Mouse (Mus musculus) forebrain, embryonic 10.5 days (tissue): ENCODE measurements around the gene Aars2. TPM values are rescaled to one million over a fixed set of nuclear protein-coding genes. Genes with fewer than 3 reads are reported as not detected.

Experiments
- DNase-seq: peaks from one replicate; pipeline ENCODE4 v3.0.0-alpha.2; 2017; ENCODE audit warnings: low spot score; ENCODE audit errors: extremely low spot score
- H3K27ac ChIP-seq: fragments of 300-500 bp; sonication (generic); 2 replicates; pipeline ENCODE4 v1.5.1; 2016; ENCODE audit warnings: mild to moderate bottlenecking
- H3K27me3 ChIP-seq: fragments of 300-500 bp; sonication (generic); 2 replicates; pipeline ENCODE4 v1.6.1; 2016; ENCODE audit warnings: mild to moderate bottlenecking; ENCODE audit not compliant: poor library complexity, severe bottlenecking
- H3K36me3 ChIP-seq: fragments of 300-500 bp; sonication (generic); replicated peaks from 2 replicates; pipeline ENCODE4 v1.6.1; 2016; ENCODE audit warnings: mild to moderate bottlenecking, moderate library complexity
- H3K4me1 ChIP-seq: fragments of 300-500 bp; sonication (generic); 2 replicates; pipeline ENCODE4 v1.6.1; 2016
- H3K4me3 ChIP-seq: fragments of 300-500 bp; sonication (generic); 2 replicates; pipeline ENCODE4 v1.5.1; 2016; ENCODE audit warnings: mild to moderate bottlenecking, moderate library complexity
- H3K9me3 ChIP-seq: fragments of 300-500 bp; sonication (generic); 2 replicates; pipeline ENCODE4 v1.6.1; 2016; ENCODE audit warnings: mild to moderate bottlenecking, moderate library complexity
- WGBS: fragments of 180-500 bp; shearing (Covaris S2); methylation state at CpG from one replicate; pipeline ENCODE4 v1.1.7; 2016; 5-methylcytosine and 5-hydroxymethylcytosine counted together
- polyA plus RNA-seq: library from polyadenylated mRNA; unstranded; fragments of >200 nt; fragmentation: Nextera tagmentation; extraction: Ambion mirVana; gene quantifications from 2 replicates; pipeline ENCODE4 v1.2.1, GENCODE M21; 2016

Gene Aars2
- polyA plus RNA-seq, 1 experiment from 2014 or later = 33.9 TPM

DNA sequence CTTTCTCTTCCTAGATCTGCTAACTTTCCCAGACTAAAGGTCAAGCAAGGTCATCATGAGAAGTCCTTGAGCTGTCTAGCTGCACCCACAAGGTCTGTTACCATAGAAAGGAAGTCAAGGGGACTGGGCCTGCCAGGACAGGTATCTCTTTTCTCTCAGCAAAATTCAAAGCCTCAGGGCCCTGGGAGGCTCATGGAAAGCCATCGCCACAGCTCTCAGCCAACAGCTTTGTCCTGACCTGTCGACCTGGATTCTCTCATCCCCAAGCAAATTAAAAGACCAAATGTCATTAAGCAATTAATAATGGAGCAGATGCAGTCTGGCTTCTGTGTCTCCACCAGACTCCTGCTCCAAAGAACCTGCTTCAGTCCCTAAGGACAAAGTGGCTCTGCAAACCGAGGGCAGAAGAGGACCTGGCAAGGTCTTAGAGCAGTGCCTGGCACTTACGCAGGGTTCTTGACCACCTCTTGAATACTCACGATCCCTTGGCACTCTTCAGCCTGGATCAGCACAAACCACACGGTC is 638 bp upstream of the Aars2 start:
- 0 out of 2 replicates have a peak overlapping the region, but pooled peaks have one; percentile 96 for H3K27ac ChIP-seq
- no peaks in the 10 kb centered on the region for H3K9me3 ChIP-seq
- H3K4me1 ChIP-seq = peaks cover 23% of the 10 kb centered on the region
- peaks cover 28% of the 10 kb centered on the region for H3K36me3 ChIP-seq
- DNase-seq = no peak
- 72% methylated on average over 6 of the region's 6 CpGs for WGBS
- H3K4me3 ChIP-seq = peak overlapping the region; percentile 67
- no peaks in the 10 kb centered on the region; the same call in 1 of the 2 replicates for H3K27me3 ChIP-seq

DNA sequence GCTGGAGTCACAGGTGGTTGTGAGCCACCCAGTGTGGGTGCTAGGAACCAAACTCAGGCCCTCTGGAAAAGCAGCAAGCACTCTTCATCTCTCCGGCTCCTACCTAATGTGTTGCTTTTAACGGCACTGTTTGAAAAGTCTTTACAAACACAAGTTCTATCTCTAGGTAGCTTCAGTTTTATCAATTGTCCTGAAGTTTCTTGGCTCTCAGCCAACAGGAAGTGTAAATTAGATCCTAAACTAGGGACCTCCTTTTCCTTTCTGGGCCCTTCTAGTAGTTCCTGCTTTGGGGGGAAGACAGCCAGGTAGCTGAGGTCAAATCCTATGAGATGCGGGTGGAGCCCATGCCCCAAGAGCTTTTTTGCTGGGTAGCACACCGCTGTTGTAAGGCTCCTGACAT is 4.2 kb downstream of the Aars2 start:
- no peak overlapping the region for H3K4me3 ChIP-seq
- H3K9me3 ChIP-seq = no peaks in the 10 kb centered on the region
- no peak for DNase-seq
- peaks cover 22% of the 10 kb centered on the region for H3K4me1 ChIP-seq
- no peaks in the 10 kb centered on the region for H3K27me3 ChIP-seq
- H3K27ac ChIP-seq = no peak overlapping the region
- H3K36me3 ChIP-seq = peaks cover 53% of the 10 kb centered on the region
- 93% methylated on average over 4 of the region's 4 CpGs for WGBS

DNA sequence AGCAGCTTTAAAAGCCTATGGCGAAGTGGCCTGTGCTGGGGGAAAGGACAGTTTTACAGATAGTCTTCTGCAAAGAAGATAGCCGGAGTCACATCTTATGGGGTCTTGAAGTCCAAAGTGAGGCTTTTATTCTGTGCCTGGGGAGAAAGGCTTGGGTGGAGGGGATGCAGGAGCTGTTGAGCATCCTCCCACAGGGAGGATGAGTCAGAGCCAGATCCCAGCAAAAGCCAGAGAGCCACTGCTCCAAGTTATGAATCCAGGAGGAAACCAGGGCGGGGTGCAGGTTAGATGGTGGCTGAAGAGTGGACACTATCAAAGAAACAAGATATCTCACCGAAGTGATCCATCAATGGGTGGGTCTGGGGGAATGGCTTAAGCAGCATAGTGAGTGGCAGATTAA is 5.1 kb downstream of the Aars2 start:
- DNase-seq = no peak
- Histone ChIP-seq H3K27me3 (no peaks in the 10 kb centered on the region), H3K4me3 (no peak overlapping the region), H3K27ac (no peak overlapping the region), H3K4me1 (peaks cover 14% of the 10 kb centered on the region), H3K36me3 (peaks cover 59% of the 10 kb centered on the region), H3K9me3 (no peaks in the 10 kb centered on the region)
- 95% methylated on average over 4 of the region's 4 CpGs for WGBS

- no peak for DNase-seq
- WGBS = 51% methylated on average over 15 of the region's 15 CpGs
- H3K36me3 ChIP-seq = peaks cover 73% of the 10 kb centered on the region
- no peak overlapping the region for H3K27ac ChIP-seq
- no peaks in the 10 kb centered on the region for H3K27me3 ChIP-seq
- no peaks in the 10 kb centered on the region for H3K9me3 ChIP-seq
- no peak overlapping the region for H3K4me3 ChIP-seq
- H3K4me1 ChIP-seq = 0 out of 2 replicates have a peak, but pooled peaks cover 4% of the 10 kb centered on the region
These were observed 8.6 kb downstream of the Aars2 start for GRCm38 (mm10) chr17:45515204-45515726.

DNA sequence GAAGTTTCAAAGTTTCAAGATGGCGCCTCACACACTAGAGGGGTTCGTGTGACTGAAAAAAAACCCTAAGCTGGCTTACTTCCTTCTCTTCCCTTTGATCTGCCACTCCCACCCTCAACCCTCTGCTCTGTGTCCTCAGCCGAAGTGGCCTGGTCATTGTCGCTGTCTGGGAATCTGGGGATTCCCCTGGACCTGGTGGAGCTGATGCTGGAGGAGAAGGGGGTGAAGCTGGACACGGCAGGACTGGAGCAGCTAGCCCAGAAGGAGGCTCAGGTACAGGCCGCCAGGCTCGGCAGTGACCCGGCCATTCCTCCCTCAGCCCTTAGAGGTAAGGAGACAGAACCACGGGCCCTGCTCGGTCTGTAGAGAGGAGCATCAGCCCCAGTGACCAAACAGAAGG is 9.2 kb downstream of the Aars2 start:
- no peak overlapping the region for H3K27ac ChIP-seq
- H3K4me1 ChIP-seq = 0 out of 2 replicates have a peak, but pooled peaks cover 4% of the 10 kb centered on the region
- 88% methylated on average over 10 of the region's 10 CpGs for WGBS
- H3K27me3 ChIP-seq = no peaks in the 10 kb centered on the region
- H3K36me3 ChIP-seq = peaks cover 73% of the 10 kb centered on the region
- no peak for DNase-seq
- H3K4me3 ChIP-seq = no peak overlapping the region
- H3K9me3 ChIP-seq = no peaks in the 10 kb centered on the region

DNA sequence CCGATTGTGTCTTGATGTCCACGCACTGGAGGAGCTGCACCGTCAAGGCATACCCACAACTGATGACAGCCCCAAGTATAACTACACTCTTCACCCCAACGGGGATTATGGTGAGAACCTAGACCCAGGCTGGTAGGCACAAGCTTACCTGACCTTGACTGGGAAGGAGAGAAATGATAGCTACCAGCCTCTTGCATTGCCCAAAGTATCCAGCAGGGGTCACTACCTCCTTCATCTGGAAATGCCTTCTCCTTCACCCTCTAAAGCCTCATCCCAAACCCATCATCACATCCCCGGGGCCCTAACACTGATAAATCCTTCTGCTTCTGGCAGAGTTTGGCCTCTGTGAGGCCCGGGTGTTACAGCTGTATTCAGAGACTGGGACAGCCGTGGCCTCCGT is 9.8 kb downstream of the Aars2 start:
- 55% methylated on average over 8 of the region's 8 CpGs for WGBS
- peaks cover 68% of the 10 kb centered on the region for H3K36me3 ChIP-seq
- no peak overlapping the region for H3K4me3 ChIP-seq
- H3K4me1 ChIP-seq = 0 out of 2 replicates have a peak, but pooled peaks cover 4% of the 10 kb centered on the region
- no peaks in the 10 kb centered on the region for H3K27me3 ChIP-seq
- DNase-seq = peak; percentile 74
- no peak overlapping the region for H3K27ac ChIP-seq
- H3K9me3 ChIP-seq = no peaks in the 10 kb centered on the region

DNA sequence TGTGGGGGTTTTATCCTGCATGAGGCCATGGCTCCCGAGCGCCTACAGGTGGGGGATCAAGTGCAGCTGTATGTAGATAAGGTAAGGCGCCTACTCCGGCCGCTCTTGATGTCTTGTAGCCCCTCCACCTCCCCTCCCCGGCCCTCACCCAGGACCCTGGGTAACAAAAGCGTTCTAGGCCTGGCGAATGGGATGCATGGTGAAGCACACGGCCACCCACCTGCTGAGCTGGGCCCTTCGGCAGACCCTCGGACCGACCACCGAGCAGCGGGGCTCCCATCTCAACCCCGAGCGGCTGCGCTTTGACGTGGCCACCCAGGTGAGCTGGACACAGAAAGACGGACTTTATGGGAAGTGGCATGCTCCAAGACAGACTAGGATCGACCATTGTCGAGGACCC is 10.5 kb downstream of the Aars2 start:
- DNase-seq = no peak
- Histone ChIP-seq H3K4me3 (no peak overlapping the region), H3K4me1 (peaks cover 5% of the 10 kb centered on the region), H3K36me3 (peaks cover 65% of the 10 kb centered on the region), H3K9me3 (no peaks in the 10 kb centered on the region), H3K27me3 (0 out of 2 replicates have a peak, but pooled peaks cover 1% of the 10 kb centered on the region), H3K27ac (no peak overlapping the region)
- 94% methylated on average over 21 of the region's 21 CpGs for WGBS

DNA sequence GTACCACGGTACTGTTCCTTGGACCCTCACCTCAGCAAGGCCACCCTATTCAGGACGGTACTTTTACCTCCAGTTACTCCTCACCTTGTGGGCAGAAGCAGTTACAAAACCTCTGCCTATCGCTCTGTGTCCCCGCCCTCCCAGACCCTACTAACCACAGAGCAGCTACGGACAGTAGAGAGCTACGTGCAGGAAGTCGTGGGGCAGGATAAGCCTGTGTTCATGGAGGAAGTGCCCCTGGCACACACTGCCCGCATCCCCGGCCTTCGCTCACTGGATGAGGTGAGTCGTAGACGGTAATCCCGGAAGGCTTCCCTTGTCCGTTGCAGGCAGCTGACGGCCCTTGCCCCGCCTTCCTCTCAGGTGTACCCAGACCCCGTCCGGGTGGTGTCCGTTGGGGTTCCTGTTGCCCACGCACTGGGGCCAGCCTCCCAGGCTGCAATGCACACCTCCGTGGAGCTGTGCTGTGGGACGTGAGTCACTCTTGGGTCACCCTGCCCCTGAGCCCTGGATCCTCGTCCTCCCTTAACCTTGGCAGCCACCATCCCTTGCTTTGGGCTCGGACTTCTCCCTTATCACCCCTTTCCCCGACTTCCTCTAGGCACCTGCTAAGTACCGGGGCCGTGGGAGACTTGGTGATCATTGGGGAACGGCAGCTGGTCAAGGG is 11.0 kb downstream of the Aars2 start:
- 95% methylated on average over 28 of the region's 28 CpGs for WGBS
- H3K36me3 ChIP-seq = peaks cover 65% of the 10 kb centered on the region

DNA sequence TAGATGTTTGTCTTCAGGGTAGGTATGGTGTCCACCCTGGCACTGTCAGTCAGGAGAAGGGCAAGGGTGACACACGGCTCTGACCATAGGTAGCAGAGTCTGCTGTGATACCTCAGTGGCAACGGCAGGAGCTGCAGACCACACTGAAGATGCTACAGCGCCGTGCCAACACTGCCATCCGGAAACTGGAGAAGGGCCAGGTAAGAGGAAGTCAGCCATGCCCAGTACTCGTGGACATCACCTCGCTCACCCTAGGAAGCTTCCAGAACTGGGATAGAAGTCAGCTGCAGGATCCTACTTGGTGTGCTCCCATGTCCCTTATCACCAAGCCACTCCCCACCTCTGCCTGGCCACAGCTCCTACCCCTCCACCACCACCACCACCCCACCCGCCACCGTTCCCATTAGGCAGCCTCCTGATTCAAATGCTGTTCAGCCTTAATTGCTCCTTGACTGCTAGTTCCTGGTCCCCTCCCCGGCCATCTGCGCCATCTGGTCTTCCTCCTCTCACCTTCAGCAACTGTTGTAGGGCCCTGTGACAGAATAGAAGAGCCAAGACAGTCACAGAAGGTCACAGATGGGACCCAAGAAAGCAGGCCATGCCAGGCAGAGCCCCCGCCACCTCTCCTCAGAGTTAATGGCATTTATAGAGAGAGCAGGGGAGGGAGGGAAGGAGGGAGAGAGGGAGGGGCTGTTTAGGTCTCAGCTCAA is 12.3 kb downstream of the Aars2 start:
- 90% methylated on average over 12 of the region's 12 CpGs for WGBS
- no peaks in the 10 kb centered on the region for H3K9me3 ChIP-seq
- peaks cover 61% of the 10 kb centered on the region for H3K36me3 ChIP-seq
- no peak for DNase-seq
- H3K4me3 ChIP-seq = no peak overlapping the region
- peaks cover 13% of the 10 kb centered on the region for H3K27me3 ChIP-seq
- H3K27ac ChIP-seq = no peak overlapping the region
- peaks cover 21% of the 10 kb centered on the region for H3K4me1 ChIP-seq

More for the DNA sequence above, 11.0 kb downstream of the Aars2 start:
- H3K4me3 ChIP-seq = no peak overlapping the region
- no peaks in the 10 kb centered on the region for H3K9me3 ChIP-seq
- DNase-seq = no peak
- no peak overlapping the region for H3K27ac ChIP-seq
- peaks cover 11% of the 10 kb centered on the region for H3K4me1 ChIP-seq
- H3K27me3 ChIP-seq = 0 out of 2 replicates have a peak, but pooled peaks cover 7% of the 10 kb centered on the region

DNA sequence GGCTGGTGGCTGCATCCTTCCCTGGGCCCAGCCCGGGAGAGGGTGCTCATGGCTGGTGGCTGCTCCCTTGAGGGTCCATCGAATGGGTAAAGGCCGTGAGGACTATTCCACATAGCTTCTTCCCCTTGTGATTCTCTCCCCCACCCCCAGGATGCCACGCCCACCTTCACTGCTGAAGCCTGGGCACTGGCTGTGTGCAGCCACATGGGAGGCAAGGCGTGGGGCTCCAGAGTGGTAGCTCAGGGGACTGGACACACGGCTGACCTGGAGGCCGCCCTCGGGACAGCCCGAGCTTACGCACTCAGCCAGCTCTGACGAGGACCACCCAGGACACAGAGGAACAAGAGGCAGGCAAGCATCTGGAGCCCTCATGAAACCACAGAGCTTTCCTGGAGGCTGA is 13.5 kb downstream of the Aars2 start:
- H3K36me3 ChIP-seq = peaks cover 54% of the 10 kb centered on the region
- H3K4me1 ChIP-seq = peaks cover 20% of the 10 kb centered on the region
- DNase-seq = no peak
- no peak overlapping the region for H3K4me3 ChIP-seq
- peaks cover 25% of the 10 kb centered on the region for H3K27me3 ChIP-seq
- H3K27ac ChIP-seq = 0 out of 2 replicates have a peak overlapping the region, but pooled peaks have one; percentile 54
- H3K9me3 ChIP-seq = no peaks in the 10 kb centered on the region
- 87% methylated on average over 11 of the region's 11 CpGs for WGBS

GRCm38 (mm10) chr17:45523263-45523662 is 16.6 kb downstream of the Aars2 start, which contains the start of gene Tcte1:
Tcte1 (plus strand) TSS chr17:45523434.
- peak; percentile 76 for DNase-seq
- Histone ChIP-seq H3K36me3 (peaks cover 27% of the 10 kb centered on the region), H3K27me3 (peaks cover 51% of the 10 kb centered on the region), H3K27ac (peak within 1 kb of the TSS; percentile 79), H3K4me1 (peaks cover 26% of the 10 kb centered on the region), H3K9me3 (no peaks in the 10 kb centered on the region), H3K4me3 (peak within 1 kb of the TSS; percentile 57)
- WGBS = under 1% methylated on average over 21 of the region's 21 CpGs

DNA sequence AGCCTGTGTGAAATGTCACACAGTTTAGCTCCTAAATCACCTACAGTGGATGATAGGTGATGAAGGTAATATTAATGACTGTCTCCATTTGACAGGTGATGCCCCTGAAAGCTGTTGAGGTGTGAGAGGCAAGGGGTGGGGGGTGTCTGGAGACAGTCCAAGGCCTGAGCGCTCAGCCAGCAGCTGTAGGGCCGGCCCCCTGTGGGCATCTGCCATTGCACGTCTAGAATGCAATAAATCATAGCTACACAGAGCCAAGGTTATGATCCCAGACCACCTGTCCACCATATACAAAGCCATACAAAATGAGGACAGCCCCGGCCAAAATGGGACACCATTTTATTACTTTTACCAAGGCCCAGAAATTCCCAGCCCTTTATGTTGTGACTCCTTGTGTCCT is 18.3 kb downstream of the Aars2 start:
- no peak overlapping the region for H3K27ac ChIP-seq
- no peak overlapping the region for H3K4me3 ChIP-seq
- H3K4me1 ChIP-seq = peaks cover 26% of the 10 kb centered on the region
- no peaks in the 10 kb centered on the region for H3K9me3 ChIP-seq
- no peak for DNase-seq
- H3K27me3 ChIP-seq = peaks cover 59% of the 10 kb centered on the region
- peaks cover 10% of the 10 kb centered on the region for H3K36me3 ChIP-seq
- 81% methylated on average over 4 of the region's 4 CpGs for WGBS

DNA sequence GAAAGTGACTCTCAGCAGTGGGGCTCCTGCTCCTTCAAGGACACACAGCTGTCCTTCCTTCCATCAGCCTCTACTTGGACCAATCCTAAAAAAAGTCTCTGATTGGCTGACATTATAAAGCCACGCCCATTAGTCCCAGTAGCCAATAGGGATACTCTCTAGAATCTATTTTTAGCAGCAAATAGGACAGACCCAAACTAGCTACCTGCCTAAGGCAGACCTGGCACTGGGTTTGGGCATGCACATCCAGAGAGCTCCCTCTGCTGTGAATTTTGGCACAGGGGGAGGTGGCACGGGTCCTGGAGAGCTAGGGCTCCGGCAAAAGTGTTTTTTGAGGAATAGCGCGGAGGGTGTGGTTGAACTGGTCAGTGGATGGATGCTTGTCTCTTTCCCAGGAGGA is 19.9 kb downstream of the Aars2 start:
- 14% methylated on average over 5 of the region's 5 CpGs for WGBS
- no peaks in the 10 kb centered on the region for H3K9me3 ChIP-seq

More for the DNA sequence above, 19.9 kb downstream of the Aars2 start:
- Histone ChIP-seq H3K4me3 (no peak overlapping the region), H3K4me1 (peaks cover 26% of the 10 kb centered on the region), H3K27ac (no peak overlapping the region), H3K36me3 (no peaks in the 10 kb centered on the region), H3K27me3 (peaks cover 68% of the 10 kb centered on the region)
- DNase-seq = no peak
